Mouse (Mus musculus) embryo, embryonic 10.5 days (tissue): ENCODE measurements around the gene Dab1.
A peak's percentile ranks its signal among the peaks of the same experiment; 100 is the strongest.

Source experiments
- DNase-seq: peaks from one replicate; pipeline ENCODE4 v3.0.0-alpha.2; 2015; ENCODE audit warnings: low spot score

The Dab1 gene

DNA sequence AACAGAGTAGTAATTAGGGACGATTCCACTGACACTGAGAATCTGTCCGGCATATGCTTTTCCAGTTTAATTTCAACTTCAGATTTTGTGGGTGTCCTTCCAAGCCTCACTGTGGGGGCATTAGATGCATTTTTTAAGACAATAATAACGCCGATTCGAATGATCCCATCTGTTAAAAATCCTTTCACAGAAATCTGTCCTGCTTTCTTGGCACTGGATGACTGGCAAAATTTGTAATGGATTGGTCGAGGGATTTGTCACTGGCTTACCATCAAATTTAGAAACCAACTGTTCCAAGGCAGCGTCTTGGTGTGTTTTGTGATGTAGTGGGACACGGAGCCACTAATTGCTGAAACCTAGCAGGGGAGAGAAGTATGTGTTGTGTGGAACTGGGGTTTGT lies 638.6 kb downstream of the Dab1 start:
- DNase-seq = no peak

GRCm38 (mm10) chr4:104269422-104270172 lies 650.4 kb downstream of the Dab1 start:
- DNase-seq = no peak

GRCm38 (mm10) chr4:104270173-104270557 lies 651.0 kb downstream of the Dab1 start:
- DNase-seq = no peak

GRCm38 (mm10) chr4:104275260-104275659 lies 656.1 kb downstream of the Dab1 start:
- no peak for DNase-seq

DNA sequence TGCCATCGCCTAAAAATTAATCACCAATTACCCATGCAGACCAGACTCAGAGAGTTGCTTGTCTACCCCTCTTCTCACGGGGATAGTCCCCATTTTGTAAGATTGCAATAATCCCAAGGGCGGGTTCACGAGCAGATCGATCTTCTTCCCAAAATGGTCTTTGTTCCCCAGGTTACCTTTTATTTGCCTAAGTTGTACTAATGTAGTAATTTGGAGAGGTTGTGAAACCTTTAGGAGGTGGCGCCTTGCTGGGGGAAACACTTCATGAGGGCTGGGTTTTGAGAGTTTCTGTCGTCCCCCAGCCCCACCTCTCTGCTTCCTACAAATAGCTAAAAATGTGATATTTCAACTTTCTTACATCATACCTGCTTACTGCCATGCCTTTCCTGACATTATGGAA lies 657.8 kb downstream of the Dab1 start:
- no peak for DNase-seq

DNA sequence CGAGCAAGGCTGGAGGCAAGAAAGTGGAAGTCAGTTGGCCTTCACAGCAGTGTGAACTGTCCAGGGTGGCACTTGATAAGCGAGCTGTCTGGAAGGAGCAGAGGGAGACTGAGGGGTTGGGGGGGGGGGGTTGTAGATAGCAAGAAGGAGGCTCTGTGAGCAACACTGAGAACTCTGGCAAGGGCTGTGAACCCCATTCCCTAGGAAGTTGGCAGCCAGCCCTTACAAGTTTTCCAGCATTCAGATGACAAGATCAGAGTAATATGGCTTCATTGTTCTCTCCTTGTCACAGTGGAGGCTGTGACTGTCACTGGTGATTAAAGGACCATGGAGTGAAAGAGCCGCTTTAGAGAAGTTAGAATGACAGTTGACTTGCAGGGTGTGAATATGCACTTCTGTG lies 662.4 kb downstream of the Dab1 start:
- no peak for DNase-seq

DNA sequence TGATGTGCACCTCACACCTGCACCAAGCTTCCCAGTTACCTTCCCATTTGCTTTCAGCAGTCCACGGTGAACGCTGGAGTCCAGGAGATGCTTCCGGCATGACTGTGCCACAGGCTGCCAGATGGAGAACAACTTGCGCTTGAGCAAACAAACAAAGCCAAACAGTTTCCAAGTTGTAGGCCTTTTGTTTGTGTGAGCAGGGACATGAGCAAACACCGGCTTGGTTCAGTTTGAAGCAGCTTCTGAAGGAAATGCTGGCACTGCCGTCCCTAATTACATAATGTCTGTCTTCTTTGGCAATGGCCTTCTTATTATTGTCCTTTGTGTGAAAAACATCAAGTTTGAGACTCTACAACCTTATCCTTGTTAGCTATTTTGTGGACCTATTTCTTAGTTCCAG lies 664.7 kb downstream of the Dab1 start:
- DNase-seq = no peak

GRCm38 (mm10) chr4:104288401-104288800 lies 669.2 kb downstream of the Dab1 start:
- no peak for DNase-seq

DNA sequence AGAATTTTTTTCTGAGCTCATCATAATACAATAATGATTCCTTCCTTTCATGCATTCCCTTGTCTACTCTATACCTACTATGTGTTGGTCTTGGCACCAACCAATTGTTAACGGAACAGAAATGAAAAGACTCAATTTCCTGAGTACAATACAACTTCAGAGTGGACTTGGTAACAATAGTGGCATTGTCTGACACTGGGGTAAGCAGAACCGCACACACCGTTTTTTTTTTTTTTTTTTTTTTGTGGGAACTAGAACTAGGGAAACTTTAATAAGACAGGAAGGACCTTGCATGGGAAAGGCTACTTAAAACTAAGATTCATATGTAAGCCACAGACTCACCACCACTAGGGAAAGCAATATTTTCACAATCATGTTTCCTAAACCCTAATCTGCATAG lies 682.6 kb downstream of the Dab1 start:
- DNase-seq = no peak

DNA sequence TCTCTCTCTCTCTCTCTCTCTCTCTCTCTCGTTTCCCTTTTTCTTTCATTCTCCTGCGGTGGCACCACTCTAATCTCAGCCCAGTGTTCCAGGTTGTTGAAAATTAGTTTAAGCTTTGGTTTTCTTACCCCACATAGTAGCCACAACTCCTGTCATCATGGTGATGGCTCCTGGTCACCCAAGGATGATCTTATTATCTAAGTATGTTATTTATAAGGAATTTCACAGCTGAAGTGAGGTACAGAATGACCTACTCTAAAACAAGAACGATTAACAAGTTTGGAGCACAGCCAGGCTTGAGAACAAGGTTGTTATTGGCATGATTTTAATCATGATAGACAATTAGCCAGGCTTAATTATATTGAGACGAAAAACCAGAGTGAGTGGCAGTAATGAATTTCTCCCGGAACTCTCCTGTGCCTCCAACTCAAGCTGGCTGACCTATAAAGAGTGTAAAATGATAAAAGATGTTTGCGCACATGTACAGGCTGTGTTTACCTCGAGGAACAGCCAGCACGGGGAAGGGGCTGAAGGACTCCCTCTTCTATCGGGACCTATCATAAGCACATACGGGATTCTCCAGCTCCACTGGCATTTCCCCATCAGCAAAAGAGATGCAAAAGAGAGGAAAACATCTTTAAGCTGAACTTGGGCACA lies 684.0 kb downstream of the Dab1 start:
- DNase-seq = no peak

- DNase-seq = no peak
Observed at GRCm38 (mm10) chr4:104307781-104308180, 688.6 kb downstream of the Dab1 start.

DNA sequence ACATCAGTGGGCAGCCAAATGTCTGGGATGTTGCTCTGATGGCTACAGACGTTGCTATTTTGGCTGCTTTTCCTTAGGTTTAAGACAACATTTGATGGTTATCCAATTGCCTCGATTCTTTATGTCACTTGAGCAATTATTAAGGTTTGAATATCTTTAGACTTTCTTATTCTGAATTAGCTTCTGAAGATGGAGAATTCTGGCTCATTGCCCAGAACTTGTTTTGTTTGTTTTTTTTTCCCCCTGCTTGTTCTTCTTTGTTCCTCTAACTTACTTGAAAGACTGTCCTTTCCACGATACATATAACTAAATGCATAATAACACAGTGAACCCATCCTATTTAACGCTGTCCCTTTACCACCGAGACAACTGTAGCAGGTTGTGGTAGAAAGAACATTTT lies 707.1 kb downstream of the Dab1 start:
- DNase-seq = no peak

GRCm38 (mm10) chr4:104331896-104332295 lies 712.7 kb downstream of the Dab1 start:
- DNase-seq = no peak

DNA sequence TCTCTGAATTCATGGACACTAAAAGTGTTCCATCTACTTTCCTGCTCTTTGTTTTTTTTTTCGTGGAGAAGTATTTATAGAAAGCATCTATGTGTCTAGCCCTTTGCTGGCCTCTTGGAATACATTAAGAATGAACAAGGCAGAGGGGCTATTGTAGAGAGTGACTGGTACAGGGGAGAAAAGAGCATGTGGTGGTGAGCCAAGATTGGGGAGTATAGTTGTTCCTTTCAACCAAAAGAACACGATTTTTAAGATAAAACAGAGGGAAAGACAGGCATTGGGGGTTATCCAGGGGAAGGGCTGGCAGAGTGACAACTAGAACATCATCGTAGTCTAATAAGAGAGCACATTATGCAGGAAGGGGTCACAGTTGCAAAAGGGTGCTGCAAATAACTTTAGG lies 713.2 kb downstream of the Dab1 start:
- DNase-seq = no peak

DNA sequence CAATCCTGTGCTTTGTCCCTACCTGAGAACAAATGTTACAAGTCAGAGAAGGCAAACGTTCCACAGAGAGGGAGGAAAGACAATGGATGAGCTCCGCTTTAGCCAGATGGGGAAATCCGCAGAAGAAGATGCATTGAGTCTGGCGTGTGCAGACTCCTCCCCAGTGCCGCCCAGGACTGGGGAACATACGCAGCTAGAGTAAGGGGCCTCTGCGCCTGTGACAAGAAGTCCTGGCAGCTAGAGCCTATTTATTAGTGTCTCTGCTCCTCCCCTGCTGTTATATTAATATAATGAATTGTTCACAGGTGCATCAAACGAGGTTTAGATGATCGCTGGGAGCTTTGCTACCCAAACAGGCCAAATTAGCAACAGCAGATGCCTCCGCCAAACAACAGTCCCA lies 718.1 kb downstream of the Dab1 start:
- DNase-seq = no peak

GRCm38 (mm10) chr4:104338382-104338781 lies 719.2 kb downstream of the Dab1 start:
- no peak for DNase-seq

DNA sequence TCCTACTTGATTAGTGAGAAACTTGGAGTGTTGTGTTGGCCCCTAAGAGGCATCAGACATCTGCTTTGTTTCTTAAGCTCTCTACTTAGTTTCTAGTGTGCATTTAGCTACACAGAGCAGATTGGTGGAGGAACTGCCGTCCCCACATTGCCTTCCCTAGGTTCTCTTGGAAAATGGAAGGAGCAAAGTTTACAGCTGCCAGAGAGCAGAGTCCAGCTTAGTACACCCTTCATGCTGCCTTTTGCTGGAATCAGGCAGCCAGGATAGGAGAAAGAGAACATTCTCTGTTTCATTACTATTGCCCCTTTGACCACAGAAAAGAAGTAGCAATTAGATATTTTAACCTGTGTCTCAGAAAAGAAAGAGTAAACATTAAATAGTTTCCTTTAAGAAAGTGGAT lies 742.2 kb downstream of the Dab1 start:
- no peak for DNase-seq

DNA sequence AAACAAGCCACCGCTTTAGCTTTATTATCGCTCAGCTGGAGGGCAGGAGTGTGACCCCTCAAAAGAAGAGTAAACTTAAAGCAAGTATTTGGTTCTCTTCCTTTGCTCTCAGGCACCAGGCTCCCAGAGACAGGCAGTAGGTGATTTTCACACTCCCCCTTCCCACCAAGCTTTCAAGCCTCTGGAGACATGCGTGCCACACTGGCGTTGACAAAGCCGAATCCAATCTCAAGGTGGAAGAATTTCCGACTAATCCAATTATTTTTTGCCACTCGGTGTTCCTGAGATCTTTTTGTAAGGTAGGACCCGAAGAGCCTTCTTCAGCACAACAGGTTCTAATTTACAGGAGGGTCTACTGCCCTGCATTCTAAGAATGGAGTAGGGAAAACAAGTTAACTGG lies 747.3 kb downstream of the Dab1 start:
- peak; percentile 39 for DNase-seq

DNA sequence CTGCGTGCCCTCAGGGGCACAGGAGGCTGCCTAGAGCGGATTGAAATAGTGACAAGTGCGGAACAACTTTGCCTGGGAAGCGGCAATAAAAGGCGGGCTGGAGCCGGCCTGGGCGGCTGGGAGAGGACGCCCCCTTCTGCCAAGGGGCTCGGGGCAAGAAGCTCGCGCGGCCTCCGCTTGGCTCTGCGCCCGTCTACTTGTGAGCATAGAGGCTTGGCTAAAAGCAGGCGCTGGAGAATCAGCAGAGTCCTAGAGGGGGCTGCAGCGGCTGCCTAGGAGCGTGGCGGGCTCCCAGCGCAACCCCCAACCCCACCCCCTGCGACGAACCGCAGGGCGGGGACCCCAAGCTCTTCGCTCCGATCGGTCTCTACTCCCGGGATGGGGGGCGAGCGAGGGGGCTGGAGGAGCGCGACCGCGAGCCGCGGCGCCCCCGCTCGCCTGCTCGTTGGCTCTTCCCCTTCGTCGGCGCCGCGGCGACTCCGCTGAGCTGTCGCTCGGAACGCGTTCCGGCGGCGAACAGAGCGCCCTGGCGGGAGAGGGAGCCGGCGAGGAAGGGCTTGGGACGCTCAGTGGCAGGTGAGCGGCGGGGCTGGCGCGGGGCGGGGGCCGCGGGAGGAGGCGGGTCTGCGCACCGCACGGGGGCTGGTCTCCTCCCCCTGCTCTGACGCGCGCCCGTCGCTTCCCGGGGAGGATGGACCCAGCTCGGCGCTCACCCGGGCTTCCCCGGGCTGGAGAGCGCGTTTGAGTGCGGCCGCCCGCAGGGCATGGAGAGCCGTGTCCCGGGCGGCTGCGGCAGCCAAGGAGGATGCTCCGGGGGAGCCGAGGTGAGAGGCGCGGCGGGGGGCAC lies 748.0 kb downstream of the Dab1 start:
- DNase-seq = peak; percentile 76

DNA sequence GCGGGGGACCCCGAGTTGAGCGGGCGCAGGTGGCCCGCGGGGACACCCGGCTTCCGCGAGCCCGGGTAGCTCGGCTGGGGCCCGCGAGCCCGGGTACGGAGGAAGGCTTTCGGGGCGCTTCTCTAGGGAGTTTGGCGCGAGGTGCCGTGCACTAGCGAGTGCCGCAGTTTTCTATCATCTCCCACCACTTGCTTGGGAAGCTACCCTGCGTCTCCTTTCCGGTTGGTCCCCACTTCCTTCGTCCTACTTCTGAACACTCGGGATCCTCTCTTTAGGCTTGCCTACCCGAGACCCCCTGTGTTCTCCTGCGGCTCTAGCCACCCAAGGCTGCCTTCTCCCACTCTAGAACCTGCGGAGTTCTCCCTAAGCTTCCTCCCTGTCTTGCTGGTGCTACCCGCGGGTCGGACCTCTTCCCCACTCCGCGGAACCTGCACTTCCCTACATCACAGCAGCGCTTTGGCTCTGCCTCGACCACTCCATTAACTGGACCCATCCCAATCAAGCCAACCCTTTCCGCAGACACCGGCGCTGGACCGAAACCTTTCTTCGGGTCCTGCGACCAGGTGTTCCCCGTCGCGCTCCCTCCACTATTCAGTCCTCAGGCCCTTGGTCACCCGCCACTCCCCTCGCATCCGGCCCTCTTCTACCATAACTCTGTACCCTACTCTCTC lies 748.7 kb downstream of the Dab1 start:
- peak; percentile 62 for DNase-seq

DNA sequence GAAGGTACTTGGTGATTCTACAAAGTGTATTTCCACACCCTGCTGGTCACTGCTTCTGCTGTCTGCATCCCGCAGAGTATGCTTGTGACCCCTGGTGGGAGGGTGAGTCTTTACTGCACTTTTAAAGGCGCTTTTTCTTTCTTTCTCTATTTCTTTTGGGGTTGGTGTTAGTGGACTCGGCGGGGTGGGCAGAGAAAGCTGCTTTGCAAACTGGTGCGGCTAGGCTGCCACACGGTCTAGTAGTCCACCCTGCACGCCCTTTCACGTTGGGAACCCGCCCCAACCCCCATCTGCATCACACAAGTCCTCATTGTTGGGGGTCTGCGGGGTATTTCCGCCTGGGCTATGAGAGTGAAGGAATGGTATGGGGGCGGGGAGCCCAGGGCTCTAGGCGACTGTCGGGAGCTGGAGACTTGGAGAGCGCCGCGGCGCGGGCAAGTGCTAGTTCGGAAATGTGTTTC lies 749.4 kb downstream of the Dab1 start:
- DNase-seq = peak; percentile 87

- peak; percentile 32 for DNase-seq
Observed at GRCm38 (mm10) chr4:104369091-104369490, 749.9 kb downstream of the Dab1 start.
